Mouse (Mus musculus): ENCODE data around the gene Irf1. TPM values are rescaled to one million over a fixed set of nuclear protein-coding genes. Genes with fewer than 3 reads are reported as not detected.

The Irf1 gene
- polyA plus RNA-seq, 1 experiment = 71.6 TPM

- DNase-seq (ENCODE audit: low spot score) = no peak
These were observed 11.5 kb downstream of the Irf1 start for GRCm38 (mm10) chr11:53781201-53781775.

GRCm38 (mm10) chr11:53781964-53782363 lies 12.2 kb downstream of the Irf1 start:
- DNase-seq (ENCODE audit: low spot score) = no peak

- DNase-seq (ENCODE audit: low spot score) = no peak
These were observed 13.5 kb downstream of the Irf1 start for GRCm38 (mm10) chr11:53783288-53783687.

GRCm38 (mm10) chr11:53785311-53785936 lies 15.6 kb downstream of the Irf1 start:
- no peak for DNase-seq (ENCODE audit: low spot score)

- DNase-seq (ENCODE audit: low spot score) = no peak
These were observed 16.5 kb downstream of the Irf1 start for GRCm38 (mm10) chr11:53786058-53787031.

GRCm38 (mm10) chr11:53788196-53788595 lies 18.4 kb downstream of the Irf1 start:
- no peak for DNase-seq (ENCODE audit: low spot score)

- DNase-seq (ENCODE audit: low spot score) = no peak
These were observed 19.5 kb downstream of the Irf1 start for GRCm38 (mm10) chr11:53789277-53789676.

- DNase-seq (ENCODE audit: low spot score) = no peak
These were observed 23.2 kb downstream of the Irf1 start for GRCm38 (mm10) chr11:53792986-53793385.

- DNase-seq (ENCODE audit: low spot score) = no peak
These were observed 24.2 kb downstream of the Irf1 start for GRCm38 (mm10) chr11:53794015-53794414.

- DNase-seq (ENCODE audit: low spot score) = no peak
These were observed 25.1 kb downstream of the Irf1 start for GRCm38 (mm10) chr11:53794671-53795557.

GRCm38 (mm10) chr11:53795813-53796212 lies 26.0 kb downstream of the Irf1 start:
- no peak for DNase-seq (ENCODE audit: low spot score)

- DNase-seq (ENCODE audit: low spot score) = no peak
These were observed 26.8 kb downstream of the Irf1 start for GRCm38 (mm10) chr11:53796409-53797151.

- DNase-seq (ENCODE audit: low spot score) = no peak
These were observed 27.6 kb downstream of the Irf1 start for GRCm38 (mm10) chr11:53797386-53797920.

- no peak for DNase-seq (ENCODE audit: low spot score)
These were observed 28.4 kb downstream of the Irf1 start for GRCm38 (mm10) chr11:53798041-53798711.

GRCm38 (mm10) chr11:53800036-53800435 lies 30.2 kb downstream of the Irf1 start:
- no peak for DNase-seq (ENCODE audit: low spot score)

- DNase-seq (ENCODE audit: low spot score) = no peak
These were observed 31.2 kb downstream of the Irf1 start for GRCm38 (mm10) chr11:53800975-53801374.

- no peak for DNase-seq (ENCODE audit: low spot score)
These were observed 33.3 kb downstream of the Irf1 start for GRCm38 (mm10) chr11:53803093-53803492.

GRCm38 (mm10) chr11:53803494-53803893 lies 33.7 kb downstream of the Irf1 start:
- DNase-seq (ENCODE audit: low spot score) = no peak

- no peak for DNase-seq (ENCODE audit: low spot score)
These were observed 34.9 kb downstream of the Irf1 start for GRCm38 (mm10) chr11:53804569-53805344.
